Mouse (Mus musculus) cerebellum, postnatal 10 days (tissue): ENCODE measurements around the gene Fut11.

Source experiments
- DNase-seq, 2 experiments: peaks; one replicate each; pipeline ENCODE4 v3.0.0; 2021; ENCODE audit warnings: mixed read lengths in 2 of 2

Fut11 gene

DNA sequence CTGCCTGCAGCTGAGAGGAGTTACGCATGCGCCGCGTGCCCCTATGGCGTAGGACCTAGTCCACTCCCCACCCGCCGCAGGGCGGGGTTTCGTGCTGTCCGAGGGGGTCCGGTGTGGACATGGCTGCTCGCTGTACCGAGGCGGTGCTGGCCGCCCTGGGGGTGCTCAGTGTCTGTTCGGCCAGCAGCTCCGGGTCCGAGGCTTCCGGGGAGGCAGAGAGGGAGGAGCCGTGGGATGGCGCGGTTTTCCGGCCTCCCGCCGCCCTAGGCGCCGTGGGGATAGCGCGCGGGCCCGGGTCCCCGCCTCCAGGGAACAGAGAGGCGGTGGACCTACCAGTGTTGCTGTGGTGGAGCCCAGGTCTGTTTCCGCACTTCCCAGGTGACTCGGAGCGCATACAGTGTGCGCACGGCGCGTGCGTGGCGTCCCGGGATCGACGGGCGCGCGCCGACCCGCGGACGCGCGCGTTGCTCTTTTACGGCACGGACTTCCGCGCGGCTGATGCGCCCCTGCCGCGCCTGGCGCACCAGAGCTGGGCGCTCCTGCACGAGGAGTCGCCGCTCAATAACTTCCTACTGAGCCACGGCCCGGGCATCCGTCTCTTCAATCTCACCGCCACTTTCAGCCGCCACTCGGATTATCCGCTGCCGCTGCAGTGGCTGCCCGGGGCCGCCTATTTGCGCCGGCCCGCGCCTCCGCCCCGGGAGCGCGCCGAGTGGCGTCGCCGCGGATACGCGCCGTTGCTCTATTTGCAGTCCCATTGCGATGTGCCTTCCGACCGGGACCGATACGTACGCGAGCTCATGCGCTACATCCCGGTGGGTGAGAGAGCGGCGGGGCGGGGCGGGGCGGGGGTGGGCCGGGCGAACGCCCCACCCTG lies at the start of gene Fut11:
Gene Fut11, plus strand, starts transcription at position 85 of the 877 bp plus-strand sequence.
- peak; percentile 94 to 96 for DNase-seq

- no peak for DNase-seq
Observed at GRCm38 (mm10) chr14:20645547-20645946, 49.2 kb upstream of the Fut11 start.

DNA sequence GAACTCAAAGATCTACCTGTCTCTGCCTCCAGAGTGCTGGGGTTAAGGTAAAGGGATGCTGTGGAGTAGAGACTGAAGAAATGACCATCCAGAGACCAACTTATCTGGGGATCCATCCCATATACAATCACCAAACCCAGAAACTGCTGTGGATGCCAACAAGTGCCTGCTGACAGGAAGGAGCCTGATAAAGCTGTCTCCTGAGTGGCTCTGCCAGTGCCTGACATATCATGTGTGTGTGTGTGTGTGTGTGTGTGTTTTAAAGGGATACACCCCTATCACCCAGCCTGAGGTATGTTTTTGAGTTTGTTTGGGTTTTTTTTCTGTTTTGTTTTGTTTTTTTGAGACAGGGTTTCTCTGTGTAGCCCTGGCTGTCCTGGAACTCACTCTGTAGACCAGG lies 48.4 kb upstream of the Fut11 start:
- no peak for DNase-seq

DNA sequence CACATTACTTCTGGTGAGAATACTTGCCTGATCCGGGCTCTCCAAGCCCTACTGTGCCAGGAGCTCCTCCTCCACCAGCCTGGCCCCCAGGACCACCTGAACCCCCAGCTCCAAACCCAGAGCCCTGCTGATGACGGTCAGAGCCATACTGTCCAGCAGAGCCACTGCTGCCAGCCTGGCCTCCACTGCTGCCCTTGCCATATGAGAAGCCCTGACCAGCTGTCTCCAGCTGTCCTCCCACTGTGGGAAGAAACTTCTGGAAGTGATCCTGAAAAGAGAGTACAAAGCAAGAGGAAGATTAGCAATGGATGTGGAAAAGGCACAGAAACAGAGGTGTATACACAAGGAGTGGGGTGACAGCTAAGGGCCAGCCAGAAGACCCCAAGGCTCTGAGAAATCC lies 43.8 kb upstream of the Fut11 start:
- DNase-seq: no peak

DNA sequence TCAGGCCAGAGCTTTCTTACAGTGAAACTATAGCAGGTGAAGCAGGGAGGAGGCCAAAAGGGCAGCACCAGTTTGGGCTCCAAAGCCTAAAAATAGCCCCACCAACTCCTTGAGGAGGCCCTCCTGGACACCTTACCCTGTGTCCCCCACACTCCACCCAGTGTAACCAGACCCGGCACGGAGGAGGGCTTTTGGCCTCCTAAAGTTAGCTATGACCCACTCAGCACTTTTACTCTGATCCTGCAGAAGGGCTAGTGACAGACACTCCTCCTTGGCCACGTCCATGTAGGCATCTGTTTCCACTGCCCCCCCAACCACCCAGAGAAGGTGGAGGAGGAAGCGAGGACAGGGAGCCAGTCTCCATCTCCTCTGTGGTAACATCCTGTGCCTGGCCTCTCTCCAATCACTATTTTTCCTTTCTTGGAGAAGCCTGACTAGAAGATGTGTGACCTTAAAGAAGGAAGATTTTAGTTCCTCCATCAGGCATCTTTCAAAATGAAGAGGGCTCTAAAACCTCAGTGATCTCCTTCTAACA lies 43.0 kb upstream of the Fut11 start:
- no peak for DNase-seq

- DNase-seq: no peak
Observed at GRCm38 (mm10) chr14:20654690-20655421, 39.9 kb upstream of the Fut11 start.

- no peak for DNase-seq
Observed at GRCm38 (mm10) chr14:20655731-20656130, 39.0 kb upstream of the Fut11 start.

GRCm38 (mm10) chr14:20656361-20656760 lies 38.4 kb upstream of the Fut11 start, which contains the start of gene Myoz1:
Myoz1 (minus strand) TSS chr14:20656540.
- DNase-seq: no peak

- DNase-seq: peak; percentile 57 to 78
Observed at GRCm38 (mm10) chr14:20658326-20658725, 36.4 kb upstream of the Fut11 start.

DNA sequence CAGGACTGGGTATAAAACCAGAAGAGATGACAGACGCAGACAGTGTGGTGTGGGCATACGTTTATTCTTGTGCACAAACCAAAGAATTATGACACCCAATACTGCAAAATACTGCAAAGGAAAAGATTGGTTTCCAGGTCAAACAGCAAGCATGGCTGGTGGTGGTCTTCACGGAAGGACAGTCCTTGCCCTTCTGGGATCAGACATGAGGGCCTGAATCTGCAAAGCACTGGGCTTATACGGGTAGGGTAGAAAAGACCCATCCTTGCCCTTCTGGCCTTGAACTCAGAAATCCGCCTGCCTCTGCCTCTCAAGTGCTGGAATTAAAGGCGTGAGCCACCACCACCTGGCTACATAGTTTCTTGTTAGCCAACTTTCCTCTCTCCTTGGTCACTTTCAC lies 35.9 kb upstream of the Fut11 start:
- no peak for DNase-seq

DNA sequence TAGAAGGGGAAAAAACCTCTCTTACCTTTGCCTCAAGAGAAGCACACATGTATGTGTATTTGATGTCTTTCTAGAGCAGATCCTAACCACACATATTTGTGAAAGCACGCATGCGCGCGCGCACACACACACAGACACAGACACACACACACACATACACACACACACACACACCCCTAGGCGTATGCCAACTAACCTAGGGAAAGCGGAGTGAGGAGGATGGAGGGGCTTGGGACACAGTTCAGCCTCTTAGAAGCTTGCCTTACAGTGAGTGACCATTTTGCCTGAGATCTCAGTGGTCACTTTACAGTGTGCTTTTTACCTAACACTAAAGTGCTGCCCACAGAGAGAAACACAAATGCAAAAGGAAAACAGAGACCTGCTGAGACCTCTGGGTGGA lies 35.1 kb upstream of the Fut11 start:
- no peak for DNase-seq

GRCm38 (mm10) chr14:20660827-20661660 lies 33.7 kb upstream of the Fut11 start:
- DNase-seq: peak; percentile 98 to 99

- DNase-seq: peak in 1 of 2 experiments; percentile 36
Observed at GRCm38 (mm10) chr14:20661661-20662331, 33.0 kb upstream of the Fut11 start.

- DNase-seq: no peak
Observed at GRCm38 (mm10) chr14:20662740-20663139, 32.0 kb upstream of the Fut11 start.

DNA sequence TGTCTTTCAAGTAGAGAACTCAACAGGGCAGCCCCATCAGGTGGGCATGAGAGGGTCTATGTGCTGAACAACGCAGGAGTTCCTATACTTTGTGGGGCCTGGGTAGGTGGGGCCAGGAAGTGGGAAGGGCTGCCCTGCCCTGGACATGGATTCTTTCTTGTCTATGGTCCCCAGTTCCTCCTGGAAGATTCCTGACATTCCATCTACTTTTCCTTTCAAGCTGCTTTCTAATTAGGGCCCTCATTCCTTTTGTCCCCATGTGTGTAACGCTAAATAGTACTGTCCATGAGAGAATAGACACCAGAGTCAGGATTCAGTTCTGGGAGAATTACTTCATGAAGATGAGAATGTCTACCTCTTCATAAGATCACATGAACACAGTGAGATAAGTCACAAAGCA lies 31.2 kb upstream of the Fut11 start:
- no peak for DNase-seq

DNA sequence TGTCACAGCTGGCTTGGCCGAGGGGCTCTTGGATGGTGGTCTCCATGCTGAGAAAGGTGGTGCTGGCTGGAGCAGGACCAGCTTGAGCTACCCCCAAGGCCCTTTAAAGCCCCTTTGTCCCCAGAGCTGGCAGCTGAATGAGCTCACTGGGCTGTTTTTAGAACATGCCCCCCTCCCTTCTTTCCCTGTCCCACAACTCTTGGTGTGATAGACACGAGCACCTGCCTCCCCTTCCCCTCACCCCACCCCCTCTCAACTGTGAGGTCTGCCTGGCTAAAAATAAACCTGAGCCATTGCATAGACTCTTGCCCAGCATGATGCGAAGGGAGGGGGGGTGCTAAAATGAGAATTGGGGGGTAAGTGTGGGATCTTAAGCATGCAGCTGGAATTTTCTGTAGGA lies 30.3 kb upstream of the Fut11 start:
- no peak for DNase-seq

DNA sequence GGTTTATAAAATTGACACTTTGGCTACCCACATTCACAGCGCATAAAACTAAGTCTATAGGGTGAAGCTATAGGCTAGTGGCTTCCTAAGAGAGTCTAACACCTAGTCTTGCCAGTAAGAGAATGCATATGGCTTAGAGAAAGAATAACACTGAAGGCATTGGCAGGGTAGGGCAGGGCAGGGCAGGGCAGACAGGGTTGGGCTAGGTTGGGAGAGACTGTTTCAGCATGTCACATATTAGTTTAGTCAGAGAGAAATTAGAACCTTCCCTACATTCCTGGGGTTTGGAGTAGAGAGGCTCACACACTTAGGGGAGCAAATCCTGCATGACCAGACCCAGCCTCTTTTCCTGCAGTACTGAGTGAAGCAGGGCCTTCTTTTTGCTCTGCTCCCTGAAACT lies 27.3 kb upstream of the Fut11 start:
- no peak for DNase-seq

DNA sequence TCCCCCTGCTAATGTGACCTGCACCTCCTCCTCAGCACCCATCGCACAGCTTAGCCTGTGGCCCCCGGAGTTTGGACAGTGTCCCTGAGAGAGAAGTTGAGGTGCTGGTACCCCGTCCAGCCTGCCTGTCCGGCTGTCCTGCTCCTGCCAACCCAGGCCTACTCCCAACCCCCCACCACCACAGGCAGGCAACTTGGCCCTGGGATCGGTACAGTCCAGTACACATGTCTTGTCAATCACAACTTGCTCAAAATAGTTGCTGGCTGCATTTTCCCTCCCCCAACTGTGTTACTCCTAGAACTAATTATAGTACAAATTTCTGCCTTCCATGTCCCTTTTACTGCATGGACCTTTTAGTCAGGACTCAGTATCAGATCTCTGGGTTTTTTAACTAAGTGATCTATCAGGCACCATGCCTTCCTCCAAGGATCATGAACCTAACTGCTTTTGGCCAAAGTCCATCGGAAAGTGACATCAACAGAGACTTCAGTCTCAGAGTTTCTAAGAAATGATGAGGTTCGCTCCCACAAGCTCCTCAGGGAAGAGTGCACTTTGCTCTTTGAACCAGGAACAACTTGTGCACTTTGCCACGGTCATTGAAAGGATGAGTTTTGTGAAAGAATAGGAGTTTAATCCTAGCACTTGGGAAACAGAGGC lies 26.5 kb upstream of the Fut11 start, which contains the start of gene Synpo2l:
Gene Synpo2l, minus strand, starts transcription at position 201 of the 657 bp plus-strand sequence.
- DNase-seq: no peak

DNA sequence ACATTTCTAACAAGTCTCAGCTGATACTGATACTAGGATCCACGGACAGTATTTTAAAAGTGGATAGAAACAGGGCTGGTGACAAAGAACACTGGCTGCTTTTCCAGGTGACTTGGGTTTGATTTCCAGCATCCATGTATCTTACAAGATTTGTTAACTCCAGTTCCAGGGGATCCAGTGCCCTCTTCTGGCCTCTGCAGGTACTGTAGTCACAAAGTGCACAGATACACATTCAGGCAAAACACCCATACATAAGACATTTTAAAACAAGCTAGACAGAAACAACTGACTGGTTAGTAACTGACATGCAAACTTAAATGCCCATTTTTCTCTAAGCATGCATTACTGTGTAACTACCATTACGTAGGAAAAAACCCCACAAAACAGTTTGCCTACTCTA lies 21.8 kb upstream of the Fut11 start:
- peak; percentile 53 to 72 for DNase-seq

DNA sequence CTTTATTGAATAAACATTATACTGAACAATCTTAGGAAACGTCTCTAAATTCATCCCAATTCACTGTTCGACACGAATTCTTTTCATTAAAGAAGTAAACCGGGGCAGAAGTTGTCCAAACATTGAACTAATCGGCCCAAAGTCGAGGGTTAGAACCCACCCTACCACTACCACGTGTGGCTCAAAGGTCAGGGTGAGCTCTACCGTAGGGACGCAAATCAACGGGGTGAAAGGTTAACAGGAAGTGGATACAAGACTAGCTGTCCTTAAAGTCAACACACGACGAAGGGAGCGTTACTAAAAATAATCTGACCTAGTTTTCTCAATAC lies 21.1 kb upstream of the Fut11 start:
- DNase-seq: peak in 1 of 2 experiments; percentile 59

- DNase-seq: peak; percentile 100
Observed at GRCm38 (mm10) chr14:20674064-20674833, 20.5 kb upstream of the Fut11 start, which contains the start of gene Sec24c. Sec24c (plus strand) TSS chr14:20674308.
